Mouse (Mus musculus): ENCODE results near the gene Fars2.

The Fars2 gene

DNA sequence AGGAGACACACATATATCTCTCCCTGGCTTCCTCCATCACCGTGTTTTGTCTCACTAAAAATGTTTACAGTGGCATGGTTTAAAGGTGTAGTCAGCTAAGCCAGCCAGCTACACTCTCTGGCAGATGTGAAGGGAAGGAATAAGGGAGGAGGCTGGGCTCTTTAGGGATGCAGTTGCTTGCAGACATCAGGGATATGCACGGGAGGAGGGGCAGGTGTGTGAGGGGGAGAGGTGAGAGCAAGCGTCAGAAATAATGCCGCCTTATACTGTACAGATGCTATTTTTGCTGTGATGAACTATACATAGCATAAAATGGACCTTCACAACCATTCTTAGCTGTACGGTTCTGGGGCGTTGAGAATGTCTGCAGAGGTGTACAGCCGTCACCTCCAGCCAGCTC, 467.0 kb downstream of the Fars2 start:
- no peak for DNase-seq

DNA sequence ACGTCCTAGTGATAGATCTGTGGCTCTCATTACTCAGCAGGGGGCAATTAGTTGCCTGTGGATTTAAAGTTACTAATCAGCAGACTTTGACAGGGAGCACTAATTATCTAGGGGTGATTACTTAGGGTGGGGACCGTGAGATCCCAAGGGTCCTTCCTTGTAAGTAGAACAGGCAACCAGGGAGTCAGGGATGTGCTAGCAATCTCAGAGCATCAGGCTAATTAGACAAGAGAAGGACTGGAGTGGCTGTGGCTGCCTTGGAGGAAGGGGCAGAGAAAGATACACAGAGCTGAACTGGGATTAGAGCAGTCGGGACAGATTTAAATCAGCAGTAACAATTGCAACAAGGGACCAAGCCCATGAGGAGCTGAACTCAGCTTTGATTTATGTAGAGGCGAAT, 471.9 kb downstream of the Fars2 start:
- no peak for DNase-seq

DNA sequence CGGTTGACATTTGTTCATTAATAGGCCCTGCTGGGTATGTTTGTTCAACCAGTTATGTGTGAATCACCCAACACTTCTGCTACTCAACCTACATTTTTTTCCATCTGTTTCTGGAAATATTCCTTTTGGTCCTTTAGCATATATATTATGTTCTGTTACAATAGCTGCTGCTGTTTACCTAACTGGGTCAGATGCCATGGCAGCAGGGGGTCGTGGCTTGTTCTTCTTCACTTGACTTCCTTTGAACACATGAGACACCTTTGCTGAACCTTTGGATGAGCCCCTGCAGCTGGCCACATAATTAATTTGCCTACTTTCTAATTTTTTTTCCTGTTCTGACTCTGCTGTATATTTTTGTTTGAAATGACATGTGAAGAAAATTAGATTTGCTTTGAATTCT, 475.1 kb downstream of the Fars2 start:
- DNase-seq: no peak

DNA sequence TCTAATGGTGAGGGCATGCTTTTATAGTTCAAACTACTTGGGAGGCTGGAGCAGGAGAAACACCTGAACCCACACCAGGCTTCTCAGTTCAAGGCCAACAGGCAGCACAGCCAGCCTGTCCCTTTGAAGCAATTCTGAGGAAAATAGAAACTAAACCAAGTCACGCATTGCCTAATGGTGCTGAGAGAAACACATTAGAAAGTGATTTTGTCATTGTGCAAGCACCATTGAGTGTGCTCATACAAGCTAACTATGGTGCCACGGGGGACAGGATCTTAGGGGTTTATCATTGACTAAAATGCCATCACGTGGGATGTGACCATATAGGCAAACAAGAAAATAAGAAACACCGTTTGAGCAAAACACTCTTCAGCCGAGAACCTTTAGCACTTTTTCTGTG, 489.5 kb downstream of the Fars2 start:
- no peak for DNase-seq

DNA sequence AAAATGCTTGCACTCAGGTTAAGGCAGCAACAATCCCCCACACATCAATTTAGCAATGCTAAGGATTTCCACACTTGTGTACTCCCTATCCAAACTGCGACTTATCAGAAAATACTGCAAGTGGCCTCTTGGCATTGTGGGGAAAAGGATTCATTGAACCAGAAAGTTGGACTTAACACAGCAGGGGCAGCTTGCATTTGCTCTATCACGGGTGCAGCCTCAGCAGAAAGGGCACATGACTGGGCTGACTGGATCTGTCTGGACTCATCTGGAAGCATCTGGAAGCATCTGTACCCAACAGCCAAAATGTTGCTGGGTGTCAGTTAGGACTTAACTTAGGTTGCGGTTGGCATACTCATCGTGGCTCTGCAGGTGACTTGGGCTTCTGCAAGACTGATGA, 490.7 kb downstream of the Fars2 start:
- no peak for DNase-seq

DNA sequence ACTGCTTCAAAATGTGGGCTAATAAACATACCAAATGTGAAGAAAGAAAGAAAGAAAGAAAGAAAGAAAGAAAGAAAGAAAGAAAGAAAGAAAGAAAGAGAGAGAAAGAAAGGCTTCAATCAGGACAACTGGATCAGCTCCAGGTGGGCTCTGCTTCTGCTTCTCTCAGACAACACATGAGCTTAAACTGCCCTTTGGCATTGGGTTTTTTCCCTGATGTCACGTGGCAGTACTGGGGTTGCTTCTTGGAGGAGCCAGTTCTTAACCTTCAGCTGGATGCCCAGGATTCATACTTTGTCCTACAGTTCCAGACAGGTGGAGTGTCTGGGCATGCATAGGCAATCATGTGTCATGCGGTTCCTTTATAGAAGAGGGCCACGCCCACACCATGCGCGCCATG, 493.2 kb downstream of the Fars2 start:
- DNase-seq: no peak

DNA sequence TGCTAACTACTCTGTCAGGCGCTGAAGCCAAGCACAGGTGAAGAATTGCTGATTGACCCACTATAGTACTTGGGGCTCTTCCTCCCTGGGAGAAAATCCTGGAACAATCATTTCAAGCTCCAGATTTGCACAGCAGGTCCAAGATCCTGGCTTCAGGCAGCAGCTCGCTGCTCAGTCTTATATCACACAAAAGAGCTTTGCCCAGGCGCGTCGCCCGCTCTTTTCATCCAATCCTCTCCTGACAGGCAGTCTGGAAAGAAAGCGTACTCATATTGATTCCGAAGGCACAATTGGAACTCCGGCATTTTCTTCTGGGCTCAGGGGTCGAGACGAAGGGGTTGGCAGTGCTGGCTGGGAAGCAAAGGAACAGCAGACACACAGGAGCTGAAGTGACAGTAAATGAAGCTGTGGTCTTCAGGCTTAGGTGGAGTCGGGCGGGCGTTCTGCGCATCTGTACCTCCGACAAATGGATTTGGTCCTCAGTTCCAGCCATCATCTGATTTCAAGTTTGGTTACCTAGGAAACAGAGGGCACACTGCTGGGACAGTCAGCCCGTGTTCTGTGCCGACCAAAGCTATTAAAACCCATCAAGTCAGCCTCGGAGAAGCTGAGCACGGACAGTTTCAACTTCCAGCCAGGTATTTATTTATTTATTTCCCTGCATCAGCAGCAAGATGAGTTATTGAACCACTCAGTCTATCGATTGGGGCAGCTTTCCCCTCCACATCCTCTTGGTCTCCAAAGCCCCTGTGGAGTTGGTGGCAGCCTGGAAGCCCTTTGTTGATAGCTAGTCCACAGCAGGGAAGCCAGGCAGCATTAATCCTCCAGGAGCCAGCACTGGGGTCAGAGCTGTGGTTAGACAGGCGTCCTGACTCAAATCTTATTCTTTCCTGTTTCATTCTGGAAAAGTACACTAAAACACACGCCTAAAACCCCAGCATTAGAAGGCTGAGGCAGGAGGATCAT, 495.9 kb downstream of the Fars2 start:
- DNase-seq: no peak

DNA sequence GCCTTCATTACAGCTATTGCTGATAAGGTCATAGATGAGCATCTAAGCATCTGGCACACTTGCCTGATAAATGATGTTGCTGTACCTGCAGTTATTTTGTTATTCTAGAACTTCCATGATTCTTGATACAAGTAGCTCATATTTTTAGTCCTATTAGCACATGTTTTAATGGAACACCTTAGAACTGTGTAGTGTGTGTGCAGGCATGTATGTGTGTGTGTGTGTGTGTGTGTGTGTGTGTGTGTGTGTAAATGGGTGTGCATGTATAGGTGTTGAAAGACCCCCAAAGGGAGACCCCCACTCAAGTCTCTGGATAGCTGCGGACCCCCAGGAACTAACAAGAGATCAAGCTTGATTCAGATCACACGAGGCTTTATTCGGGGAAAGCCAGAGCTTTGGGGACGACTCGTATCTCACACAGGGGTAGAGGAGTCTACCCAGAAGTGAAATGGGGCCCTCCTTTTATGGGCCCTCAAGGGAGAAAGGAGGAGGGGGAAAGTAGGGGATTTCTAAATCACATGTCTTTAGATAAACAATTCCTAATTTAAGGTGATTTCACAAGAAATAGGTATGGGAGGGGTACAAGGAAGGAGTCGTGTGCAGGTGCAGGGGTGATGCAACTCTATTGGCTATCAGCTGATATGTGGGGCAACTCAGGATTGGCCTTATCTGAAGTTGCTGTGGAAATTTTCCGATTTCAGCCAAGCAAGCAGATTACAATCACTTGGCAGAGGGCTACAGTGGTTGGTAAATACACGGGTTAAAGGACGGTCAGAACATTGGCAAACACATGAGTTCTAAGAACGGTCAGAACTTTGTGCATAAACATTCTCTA, 503.5 kb downstream of the Fars2 start:
- DNase-seq: no peak

DNA sequence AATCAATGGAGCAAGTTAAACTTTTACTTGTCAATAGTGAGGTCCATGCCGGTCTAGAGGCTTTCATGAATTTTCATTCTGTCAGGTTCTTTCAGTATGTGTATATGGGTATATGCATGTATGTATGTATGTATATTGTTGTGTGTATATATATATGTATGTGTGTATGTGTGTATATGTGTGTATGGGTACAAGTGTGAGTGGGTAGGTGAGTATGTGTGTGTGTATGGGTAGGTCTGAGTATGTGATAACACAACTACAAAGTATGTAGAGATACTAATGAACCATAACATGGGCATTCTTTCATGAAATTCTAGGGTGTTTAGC, 504.1 kb downstream of the Fars2 start:
- no peak for DNase-seq

DNA sequence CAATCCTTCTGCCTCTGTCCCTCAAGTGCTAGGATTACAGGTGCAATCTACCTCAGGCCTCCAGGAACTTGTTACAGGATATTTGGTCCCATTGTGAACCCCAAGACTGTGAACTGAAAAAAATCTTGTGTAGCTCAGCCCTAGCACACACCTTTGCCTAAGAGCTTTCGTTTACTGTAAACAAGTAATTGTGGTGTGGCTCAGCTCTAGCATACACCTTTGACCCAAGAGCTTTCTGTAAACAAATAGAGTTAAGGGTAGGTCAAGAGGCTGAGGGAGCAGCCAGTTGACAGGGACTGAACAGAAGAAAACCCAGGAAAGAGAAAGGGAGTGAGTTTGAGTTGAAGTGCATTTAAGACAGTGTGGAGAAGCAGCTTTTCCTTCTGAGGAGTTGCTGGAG, 506.3 kb downstream of the Fars2 start:
- no peak for DNase-seq

DNA sequence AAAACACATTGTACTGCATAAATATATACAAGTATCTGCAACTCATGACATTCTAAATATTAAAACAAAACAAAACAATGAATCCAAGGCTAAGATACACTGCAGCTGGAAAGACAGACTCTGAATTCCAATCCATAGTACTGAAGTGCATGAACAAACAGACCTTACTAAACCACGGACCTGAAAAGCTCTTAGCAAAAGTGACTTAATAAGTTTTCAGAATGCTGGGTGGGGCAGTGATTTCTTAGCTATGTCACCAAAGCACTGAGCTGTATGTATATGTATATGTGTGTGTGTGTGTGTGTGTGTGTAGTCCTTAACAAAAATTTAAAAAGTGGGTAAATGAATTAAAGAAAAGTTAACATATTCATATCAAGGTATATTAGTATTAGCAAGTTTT, 511.9 kb downstream of the Fars2 start:
- DNase-seq: no peak

DNA sequence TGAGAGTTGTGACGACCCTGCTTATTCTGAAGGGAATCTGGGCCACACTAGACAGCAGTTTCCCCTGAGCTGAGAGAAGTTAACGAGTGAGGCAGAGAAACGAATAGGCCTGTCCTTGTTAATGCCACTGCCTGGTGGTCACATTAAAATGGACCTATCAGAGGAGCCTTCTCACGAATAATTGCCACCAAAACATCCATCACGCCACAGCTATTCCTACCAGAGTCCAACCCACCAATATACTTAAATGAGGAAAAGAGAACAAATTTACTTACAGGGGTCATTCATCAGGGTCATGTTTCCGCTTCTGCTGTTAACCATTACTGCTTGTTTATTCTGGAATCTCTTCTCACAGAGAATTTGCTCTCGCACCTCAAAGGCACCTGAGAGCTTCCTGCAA, 531.0 kb downstream of the Fars2 start:
- DNase-seq: no peak

DNA sequence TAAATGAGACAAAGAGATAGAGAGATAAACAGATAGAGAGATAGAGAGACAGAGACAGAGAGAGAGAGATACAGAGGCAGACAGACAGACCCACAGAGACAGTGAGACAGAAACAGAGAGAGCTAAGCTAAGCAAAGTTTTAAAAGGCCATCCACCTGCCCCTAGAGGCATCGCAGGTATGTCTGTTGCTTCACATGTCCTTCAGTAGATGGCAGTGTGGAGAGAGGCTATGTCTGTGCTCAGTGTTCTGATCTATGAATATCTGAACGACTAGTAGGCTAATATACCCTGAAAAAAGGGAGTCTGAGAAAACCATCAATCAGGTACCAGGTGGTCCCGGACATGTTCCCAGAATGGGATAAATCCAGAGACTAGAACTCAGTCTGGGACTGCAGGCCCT, 537.0 kb downstream of the Fars2 start:
- no peak for DNase-seq

DNA sequence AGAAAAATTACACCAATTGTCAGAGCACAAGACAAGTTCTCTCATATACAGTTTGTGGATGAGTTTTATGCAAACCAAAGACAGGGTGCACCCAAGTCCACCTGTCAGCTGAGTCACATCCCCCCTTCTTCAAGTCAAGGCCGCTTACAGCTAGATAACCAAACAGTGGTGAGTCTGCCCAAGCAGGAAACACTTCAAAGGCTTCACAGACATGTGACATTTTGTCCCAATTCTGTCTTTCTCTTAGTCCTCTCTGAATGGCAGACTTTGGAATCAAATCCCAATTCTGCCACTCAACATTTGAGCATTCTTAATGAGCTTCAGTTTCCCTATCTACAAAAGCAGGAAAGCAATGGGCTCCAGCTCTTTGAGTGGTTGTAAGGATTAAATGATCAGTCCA, 562.1 kb downstream of the Fars2 start:
- no peak for DNase-seq

DNA sequence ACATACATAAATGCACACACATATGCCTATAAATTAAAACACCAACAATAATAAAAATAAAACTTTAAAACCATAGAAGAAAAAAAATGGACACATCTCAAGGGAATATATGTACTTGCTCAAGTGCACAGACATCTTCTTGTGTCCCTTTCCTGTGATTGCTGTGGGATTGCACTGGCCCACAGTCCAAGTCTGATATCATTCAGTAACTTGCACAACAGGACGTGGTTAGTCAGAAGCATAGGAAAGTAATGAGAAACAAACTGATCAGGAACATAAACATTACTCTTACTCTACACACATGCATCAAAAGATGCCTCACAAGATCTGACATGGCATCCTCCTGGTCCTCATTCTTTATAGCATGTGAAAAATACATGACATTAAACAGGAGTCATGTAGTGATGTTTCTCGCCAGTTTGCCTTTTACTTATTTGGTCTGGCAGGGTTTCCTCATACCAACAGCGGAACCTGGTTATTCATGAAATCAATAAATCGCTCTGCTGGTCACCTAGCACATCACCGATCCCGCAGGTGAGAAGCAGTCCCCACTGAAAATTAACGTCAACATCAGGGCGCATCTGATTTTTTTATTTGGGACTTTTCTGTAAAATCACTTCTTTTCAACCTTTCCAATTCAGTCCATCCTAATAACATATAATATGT, 563.6 kb downstream of the Fars2 start:
- DNase-seq: no peak

DNA sequence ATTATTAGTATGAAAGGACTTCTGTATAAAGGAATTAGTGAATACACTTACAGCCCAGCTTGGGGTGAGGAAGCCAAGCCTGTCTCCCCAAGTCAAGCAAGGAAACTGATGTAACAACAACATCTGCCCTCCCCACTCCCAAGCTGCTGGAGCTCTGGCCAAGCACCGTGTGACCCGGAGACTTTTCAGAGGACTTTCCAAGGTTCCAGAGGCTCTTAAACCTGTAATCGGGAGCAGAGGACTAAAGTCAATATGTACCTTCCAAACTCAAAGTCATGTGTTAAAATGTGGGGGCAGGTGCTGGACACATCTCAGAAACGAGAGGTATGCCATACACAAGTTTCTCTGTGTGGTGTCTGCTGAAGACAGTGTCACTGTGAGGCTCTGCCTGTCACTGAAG, 566.4 kb downstream of the Fars2 start:
- no peak for DNase-seq

DNA sequence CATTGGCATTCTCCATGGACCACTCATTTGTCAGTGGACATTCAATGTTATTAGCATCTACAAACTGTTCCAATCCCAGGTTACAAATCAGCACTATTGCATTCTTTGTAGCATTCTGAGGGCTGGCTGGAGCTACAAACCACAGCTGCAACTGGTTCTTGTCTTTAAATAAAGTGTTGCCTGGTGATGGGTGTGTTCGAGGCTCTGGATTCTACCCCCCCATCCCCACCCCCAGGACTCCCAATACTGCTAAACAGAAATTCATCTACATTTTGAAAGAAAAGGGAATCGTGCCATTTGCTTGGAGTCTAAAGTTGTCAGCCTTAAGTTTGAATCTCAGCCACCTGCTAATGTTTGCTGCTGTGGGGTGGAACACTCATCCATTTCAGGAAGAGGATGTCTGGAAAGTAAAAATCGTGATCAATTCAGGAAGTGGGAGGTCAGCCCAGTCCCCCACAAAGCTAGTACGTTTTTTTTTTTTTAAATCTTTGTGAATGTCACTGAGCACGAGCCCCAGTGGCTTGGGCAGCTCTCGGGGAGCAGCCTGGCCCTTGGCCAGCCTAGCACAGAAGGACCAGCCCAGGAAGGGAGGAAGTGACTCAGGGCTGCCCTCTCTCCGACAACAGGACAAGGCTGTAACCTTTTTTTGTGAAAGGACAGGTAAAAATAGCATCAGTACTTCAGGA, 578.4 kb downstream of the Fars2 start:
- no peak for DNase-seq

DNA sequence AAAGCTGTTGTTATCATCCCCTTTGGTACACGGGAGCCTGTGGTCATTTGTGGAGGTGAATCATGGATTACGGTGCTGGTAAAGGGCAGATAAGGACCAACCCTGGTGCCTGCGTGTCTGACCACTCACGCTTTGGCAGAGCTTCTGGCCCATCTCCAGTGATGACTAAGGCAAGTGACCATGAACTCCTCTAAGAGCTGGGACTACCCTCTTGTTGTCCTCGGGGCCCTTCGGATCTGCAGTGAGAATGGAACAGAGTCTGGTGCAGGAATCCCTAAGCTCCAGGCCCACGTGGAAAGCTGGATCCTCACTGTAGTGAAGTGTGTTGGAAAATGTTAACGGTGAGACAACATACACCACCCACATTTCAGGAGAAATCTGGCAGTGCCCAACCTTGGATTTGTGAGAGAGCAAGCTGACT, 579.1 kb downstream of the Fars2 start:
- no peak for DNase-seq

DNA sequence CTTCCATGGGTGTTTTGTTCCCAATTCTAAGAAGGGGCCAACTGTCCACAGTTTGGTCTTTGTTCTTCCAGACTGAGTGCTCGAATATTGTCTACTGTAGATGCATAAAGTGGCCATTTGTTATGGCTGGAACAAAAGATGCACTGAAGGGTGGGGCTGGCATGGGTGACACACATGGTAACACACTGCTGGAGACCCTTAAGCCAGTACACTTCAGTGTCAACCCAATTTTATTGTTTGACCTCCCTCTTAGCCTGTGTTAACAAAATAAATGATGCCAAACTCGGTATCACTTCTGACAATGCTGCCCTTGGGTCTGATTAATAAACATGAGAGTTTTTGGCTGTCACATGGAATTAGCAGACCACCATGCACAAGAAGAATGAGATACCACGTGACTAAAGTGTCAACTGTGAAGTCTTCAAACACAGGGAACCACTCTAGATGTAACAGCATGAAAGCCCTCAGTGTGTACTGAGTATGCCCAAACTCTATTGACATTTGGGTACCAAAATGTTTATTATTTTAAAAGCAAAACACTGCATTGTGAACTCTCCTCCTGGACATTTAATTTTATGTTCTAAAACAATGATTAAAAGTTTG, 590.0 kb downstream of the Fars2 start:
- DNase-seq: no peak

DNA sequence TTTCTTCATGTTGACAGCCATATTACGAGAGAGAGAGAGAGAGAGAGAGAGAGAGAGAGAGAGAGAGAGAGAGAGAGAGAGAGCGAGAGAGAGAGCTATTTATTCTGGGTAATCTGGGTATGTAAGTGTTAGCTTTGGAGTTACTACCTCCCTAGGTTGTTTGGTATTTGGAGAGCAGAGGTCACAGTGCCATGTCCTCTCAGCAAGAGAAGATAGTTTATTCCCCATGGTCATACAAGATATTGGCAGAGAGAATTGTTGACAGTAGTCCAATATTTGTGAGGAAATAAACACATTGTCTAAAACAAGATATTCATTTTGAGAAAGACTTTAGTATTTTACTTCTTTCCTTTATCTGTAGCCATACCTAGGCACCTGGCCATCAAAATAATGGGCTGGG, 596.9 kb downstream of the Fars2 start:
- DNase-seq: no peak

DNA sequence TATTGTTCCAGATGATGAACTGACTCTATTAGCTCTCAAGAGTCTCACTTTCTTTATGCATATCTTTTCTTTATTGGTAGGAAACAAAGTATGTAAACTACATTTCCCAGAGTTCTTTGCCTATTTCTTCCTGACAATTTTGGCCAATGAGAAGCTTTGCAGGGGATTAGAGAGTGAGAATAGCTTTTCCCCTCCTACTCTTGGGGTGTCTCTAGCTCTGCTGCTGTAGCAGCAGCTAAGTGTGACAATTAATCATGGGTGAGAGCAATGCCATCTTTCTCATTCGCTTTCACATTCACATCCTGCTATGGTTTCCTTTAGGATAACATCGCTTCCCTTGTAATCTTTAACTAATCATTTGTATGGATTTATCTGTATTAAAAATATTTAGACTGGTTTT, 599.5 kb downstream of the Fars2 start:
- DNase-seq: no peak

DNA sequence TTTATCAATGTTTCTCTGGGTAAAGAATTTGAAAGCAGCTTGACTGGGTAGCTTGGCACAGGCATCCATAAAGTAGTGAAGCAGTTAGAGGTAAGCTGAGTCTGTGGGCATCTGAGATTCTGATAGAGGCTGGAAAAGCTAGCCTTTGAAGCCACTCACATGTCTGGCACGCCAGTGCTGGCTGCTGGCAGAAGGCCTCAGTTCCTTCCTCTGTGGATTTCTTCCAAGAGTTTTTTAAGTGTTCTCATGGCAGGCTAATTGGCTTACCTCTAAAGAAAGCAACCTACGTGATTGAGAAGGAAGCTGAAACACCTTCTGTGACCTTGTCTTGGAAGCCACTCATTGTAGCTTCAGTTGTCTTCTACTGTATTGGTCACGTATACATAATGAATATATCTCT, 600.2 kb downstream of the Fars2 start:
- no peak for DNase-seq

Data from spleen, adult 18-20 months (tissue).